Mouse (Mus musculus): ENCODE measurements around the gene Sox6.

The Sox6 gene

GRCm38 (mm10) chr7:115755272-115755671 lies 283.3 kb downstream of the Sox6 start:
- intact Hi-C loops (cut with DNase I) = no loop called here

DNA sequence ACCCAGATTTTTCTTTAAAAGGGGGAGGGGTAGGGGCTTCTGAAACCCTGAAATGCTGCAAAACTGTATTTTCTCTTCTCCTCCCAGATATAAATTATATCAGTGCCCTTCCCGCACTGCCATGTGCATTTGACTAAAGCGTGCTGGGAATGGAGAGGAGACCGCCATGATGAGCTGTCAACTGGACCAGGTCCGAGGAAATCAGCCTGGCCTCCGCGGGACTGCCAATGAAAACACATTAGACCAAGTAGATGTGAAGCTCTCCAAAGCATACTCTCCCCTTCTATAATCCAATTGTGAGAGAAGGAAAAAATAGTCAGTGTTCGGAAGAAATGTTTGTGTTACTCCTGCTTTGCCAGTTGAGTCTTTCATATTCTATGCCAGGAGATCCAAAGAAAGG lies 284.4 kb downstream of the Sox6 start:
- intact Hi-C loops (cut with DNase I) = no loop called here

DNA sequence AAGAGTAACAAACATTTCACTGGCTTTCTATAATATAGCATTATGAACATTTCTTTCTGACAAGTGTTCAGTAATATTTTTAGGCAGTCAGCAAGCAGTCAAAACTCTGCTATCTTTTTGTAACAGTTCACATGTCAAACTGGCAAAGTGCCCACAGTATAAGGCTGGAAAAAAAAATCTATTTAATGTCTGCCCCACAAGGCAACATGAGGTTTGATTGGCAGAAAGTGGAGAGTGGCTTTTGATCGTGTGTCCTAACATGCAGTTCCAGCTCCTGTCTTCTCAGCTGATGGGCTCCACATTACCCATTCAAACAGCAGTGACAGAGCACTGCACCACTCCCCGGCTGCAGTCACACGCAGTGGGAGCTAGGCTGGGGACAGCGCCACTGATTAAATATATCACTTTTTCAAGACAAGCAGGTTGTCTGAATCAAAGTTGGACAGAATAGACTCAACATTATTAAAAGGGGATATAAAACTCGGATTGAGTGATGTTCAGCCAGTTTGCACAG lies 286.4 kb downstream of the Sox6 start:
- intact Hi-C loops (cut with DNase I) = no loop called here

- intact Hi-C loops (cut with DNase I) = no loop called here
Measured at GRCm38 (mm10) chr7:115751083-115751482, 287.5 kb downstream of the Sox6 start.

DNA sequence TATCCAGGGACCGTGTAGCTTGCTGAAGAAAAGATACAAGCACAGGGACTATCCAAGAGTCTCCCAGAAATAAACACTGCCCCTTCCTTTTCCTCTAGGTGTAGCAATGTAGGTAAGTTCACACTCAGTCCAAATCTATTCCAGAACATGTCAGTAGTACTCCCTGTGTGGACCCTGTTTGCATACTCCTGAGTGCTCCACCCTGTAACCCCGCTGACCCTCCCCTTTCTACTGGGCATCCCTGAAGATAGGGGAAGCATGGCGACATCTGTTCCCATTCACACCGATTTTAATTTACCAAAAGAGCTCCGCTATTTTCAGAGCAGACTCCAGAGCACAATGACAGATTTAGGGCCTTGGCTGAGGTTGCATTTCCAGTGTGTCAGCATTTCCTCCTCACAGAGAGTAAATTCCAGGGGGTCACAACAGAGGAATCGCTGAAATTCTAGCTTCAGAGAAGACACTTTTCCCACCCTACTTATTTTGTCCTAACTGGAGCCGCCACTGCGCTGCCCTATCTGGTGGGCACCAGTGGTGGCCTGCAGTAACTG lies 288.2 kb downstream of the Sox6 start:
- intact Hi-C loops (cut with DNase I) = no loop called here

- intact Hi-C loops (cut with DNase I) = no loop called here
Measured at GRCm38 (mm10) chr7:115747541-115747940, 291.1 kb downstream of the Sox6 start.

DNA sequence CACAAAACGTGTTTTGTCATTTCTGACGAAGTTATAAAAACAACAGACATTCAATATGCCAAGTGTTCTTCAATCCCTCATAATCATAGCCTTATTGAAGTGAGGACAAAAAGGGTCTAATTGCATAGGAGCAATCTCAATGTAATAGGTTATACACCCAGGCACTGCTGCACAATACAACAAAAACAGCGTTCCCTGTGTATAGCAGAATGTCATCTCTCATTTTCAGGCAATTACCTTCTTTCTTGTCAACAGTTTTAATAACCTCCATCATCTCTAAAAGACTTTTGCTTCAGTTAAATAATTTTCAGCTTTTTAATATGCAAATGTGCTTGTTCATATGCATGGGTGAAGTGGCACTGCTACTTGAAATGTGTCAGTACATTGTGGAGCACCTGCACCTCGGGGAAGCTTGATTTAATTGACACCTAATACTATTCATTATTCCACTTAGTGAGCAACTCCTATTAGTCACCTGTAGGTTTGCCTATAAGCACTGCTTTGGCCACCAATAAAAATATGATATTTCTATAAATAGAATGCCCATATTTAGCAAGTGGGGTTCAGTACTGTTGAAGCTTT lies 292.8 kb downstream of the Sox6 start:
- intact Hi-C loops (cut with DNase I) = no loop called here

DNA sequence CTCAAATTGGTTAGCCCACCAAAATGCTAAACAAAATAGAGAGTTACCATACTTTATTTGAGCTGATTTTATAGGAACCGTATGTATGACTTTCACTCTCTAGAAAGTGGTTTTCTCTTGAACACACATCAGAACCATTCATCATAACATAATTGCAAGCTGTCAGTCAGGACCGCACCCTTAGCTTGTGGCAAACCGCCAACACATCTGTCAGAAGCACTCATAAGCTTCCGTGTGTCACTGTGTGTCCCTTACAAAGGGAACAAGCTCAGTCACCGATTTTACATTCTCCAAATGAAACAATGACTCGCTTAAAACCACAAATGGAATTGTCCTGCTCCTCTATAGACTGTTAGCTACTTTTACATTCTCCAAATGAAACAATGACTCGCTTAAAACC lies 304.5 kb downstream of the Sox6 start:
- intact Hi-C loops (cut with DNase I) = no loop called here

DNA sequence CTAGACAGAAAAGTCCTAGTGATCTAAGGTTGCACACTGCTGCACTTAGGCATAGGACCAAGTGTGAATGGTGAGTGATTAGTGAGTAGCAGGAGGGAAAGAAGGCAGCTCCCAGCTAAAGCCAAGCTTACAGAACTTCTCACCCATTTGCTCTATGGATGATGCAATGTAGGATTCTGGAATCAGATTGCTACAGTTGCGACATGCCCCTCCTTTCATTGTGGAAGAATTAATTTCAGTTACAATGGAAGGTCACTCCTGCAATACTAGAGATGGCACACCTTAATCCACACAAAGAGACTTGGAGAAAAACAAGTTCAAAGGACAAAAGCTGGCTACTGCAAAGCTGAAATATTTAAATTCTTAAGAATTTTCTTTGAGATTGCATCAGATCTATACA lies 305.8 kb downstream of the Sox6 start:
- intact Hi-C loops (cut with DNase I) = no loop called here

- intact Hi-C loops (cut with DNase I) = no loop called here
Measured at GRCm38 (mm10) chr7:115726776-115727175, 311.8 kb downstream of the Sox6 start.

DNA sequence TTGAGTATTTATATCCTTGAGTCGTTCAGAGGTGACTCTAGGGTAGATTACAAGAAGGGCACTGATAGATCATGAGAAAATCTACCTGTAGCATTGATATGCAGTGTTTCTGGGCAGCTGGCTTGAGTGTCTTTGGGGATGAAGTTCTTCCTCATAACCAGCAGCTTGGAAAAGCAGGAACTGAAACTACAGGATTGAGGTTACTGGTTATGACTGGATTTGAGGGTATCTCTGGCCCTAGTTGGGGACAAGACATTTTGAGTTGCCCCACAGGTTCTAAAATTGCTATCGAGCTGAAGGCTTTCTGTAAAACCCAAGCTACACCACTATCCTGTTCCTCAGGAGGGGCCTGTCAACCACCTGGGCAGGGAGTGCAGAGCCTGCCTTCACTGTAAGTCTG lies 314.2 kb downstream of the Sox6 start:
- intact Hi-C loops (cut with DNase I) = no loop called here

GRCm38 (mm10) chr7:115721624-115722540 lies 316.7 kb downstream of the Sox6 start:
- intact Hi-C loops (cut with DNase I) = no loop called here

GRCm38 (mm10) chr7:115719791-115720190 lies 318.8 kb downstream of the Sox6 start:
- intact Hi-C loops (cut with DNase I) = no loop called here

- intact Hi-C loops (cut with DNase I) = no loop called here
Measured at GRCm38 (mm10) chr7:115706141-115706540, 332.5 kb downstream of the Sox6 start.

- intact Hi-C loops (cut with DNase I) = no loop called here
Measured at GRCm38 (mm10) chr7:115698105-115698504, 340.5 kb downstream of the Sox6 start.

DNA sequence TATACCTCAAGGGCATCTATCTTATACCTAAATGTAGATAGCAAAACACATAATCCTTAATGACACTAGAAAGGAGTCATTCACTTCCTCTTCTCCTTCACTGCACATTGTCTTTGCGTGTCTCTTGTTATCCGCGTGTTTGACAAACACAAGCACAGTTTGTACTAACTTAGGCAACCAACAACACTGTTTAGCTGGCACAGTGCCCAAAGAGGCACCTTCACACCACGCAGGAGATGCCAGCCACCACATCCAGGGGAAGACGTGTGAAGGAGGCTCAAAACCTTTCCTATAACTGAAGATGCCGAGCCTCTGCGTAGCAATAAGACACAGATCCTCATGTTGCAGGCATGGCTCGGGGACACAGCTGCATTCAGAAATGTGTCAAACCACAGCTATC lies 345.4 kb downstream of the Sox6 start:
- intact Hi-C loops (cut with DNase I) = no loop called here

- intact Hi-C loops (cut with DNase I) = no loop called here
Measured at GRCm38 (mm10) chr7:115691091-115691490, 347.5 kb downstream of the Sox6 start.

- intact Hi-C loops (cut with DNase I) = no loop called here
Measured at GRCm38 (mm10) chr7:115686687-115687086, 351.9 kb downstream of the Sox6 start.

DNA sequence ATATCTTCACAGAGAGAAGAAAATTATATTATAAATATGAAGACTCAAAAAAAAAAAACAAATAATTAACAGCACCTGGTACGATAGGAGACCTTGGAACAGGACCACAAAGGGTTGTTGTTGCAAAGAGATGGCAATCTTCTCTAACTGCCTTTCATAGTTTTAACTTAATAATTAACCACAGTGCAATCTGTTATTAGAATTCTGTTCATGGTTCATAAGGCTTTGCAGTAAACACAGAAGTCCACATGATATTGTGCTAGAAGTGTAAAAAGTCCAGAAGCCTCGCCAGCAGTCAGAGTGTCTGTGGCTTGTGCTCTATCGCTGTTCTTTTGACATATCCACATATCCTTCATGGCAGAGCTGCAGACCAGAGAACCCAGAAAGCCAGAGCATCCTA lies 354.5 kb downstream of the Sox6 start:
- intact Hi-C loops (cut with DNase I) = no loop called here

DNA sequence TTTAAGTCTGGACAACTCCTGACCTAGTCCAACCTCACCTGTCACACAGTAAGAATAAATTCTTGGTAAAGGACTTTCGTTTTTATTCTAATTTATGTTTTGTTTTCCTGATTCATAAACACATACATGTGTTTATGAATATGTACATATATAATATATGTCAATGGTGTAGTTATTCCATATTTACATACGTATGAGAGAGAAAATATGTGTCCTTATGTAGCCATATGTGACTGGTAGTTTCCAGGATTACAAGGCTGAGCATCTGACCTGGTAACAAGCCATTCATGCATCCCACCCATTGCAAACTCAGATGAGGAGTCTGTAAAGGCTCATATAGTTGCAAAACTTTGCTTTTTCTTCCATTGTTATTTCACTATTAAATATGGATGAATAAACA lies 366.8 kb downstream of the Sox6 start:
- intact Hi-C loops (cut with DNase I) = no loop called here

- intact Hi-C loops (cut with DNase I) = no loop called here
Measured at GRCm38 (mm10) chr7:115671272-115671671, 367.3 kb downstream of the Sox6 start.
